Mouse (Mus musculus): ENCODE data around the gene Asb10.

- no peak for TF ChIP-seq CTCF (IDR thresholded peaks at IDR 0.05; ENCODE audit: low read depth, low read length)
- no peak for TF ChIP-seq POLR2A (IDR thresholded peaks at IDR 0.05; ENCODE audit: extremely low read depth, insufficient read depth, low read length)
Measured at GRCm38 (mm10) chr5:24525360-24526189, 15.2 kb downstream of the Asb10 start.
